Mouse (Mus musculus): ENCODE data around the gene Mgmt. TPM values are rescaled to one million over a fixed set of nuclear protein-coding genes. Genes with fewer than 3 reads are reported as not detected.

Gene Mgmt
- polyA plus RNA-seq, 1 experiment from 2014 or later = 5.4 TPM

DNA sequence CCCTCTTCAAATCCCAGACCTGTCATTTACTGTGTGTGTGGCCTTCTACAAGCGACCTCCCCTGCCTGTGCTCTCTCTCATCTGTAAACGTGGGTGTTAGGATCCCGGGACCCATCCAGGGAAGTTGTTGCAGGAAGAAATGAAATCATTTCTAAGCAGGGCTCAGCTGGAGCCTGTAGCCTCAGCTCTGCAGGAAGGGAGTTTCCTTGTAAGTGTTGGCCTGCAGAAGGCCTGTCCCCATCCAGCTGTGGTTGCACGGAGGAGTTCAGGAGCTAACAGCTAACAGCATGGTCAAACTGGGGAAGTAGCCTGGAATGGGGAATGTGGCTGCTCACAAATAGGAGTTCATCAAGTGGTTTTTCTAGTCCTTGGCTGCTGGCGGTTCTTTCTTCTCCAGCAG is 44.1 kb upstream of the Mgmt start:
- ATAC-seq (ENCODE audit: insufficient read depth) = no peak
- peaks cover 7% of the 10 kb centered on the region for H3K4me1 ChIP-seq (ENCODE audit: insufficient read depth)
- DNase-seq = peak; percentile 38
- no peak for TF ChIP-seq CTCF (IDR thresholded peaks at IDR 0.05; ENCODE audit: low read depth)
- no peak overlapping the region for H3K4me2 ChIP-seq
- no peaks in the 10 kb centered on the region for H3K36me3 ChIP-seq (ENCODE audit: insufficient read depth)
- H3K9me3 ChIP-seq (ENCODE audit: low read depth, low read length) = no peaks in the 10 kb centered on the region
- H3K9ac ChIP-seq = no peak overlapping the region
- no peaks in the 10 kb centered on the region for H3K27me3 ChIP-seq (ENCODE audit: insufficient read depth, low read length)
- 31% methylated on average over 5 of the region's 5 CpGs for WGBS
- no peak overlapping the region for H3K27ac ChIP-seq (ENCODE audit: low read depth)
- no peak overlapping the region for H3K4me3 ChIP-seq (ENCODE audit: low read depth, low read length)

DNA sequence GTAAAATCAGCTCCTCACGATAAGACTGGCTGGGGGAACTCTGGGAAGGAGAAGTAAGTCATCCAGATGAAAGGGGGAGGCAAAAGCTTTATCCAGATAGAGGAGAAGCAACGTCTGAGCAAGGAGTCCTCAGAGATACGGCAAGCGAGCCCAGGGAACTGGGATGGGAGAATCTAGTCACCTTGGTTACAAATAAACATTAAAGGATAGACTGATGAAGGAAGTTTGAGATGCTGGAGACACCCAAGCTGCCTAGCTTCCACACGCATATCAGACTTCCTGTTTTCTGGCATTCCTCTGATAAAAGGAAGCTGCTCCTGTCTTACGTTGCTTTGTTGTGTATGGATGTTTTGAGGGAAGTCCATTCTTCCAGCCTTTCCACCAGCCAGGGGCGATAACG is 42.5 kb upstream of the Mgmt start:
- no peak for TF ChIP-seq CTCF (IDR thresholded peaks at IDR 0.05; ENCODE audit: low read depth)

DNA sequence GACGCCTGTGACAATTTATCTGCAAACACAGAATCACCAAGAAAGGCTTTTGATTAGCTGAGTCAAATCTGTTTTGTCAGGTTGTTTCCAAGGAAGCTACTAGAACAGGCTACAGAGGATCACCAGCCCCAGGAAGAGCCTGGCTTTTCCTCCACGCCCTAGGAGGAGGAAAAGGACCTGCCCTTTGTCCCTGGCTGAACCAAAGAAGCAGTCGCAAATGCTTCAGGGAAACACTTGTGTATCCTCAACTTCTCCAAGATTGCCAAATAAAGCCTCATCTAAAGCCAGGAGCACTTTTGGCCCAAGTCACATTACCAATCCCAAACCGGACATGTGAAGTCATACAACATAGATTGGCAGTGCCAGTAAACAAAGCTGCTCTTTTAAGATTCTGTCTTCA is 41.7 kb upstream of the Mgmt start:
- ATAC-seq (ENCODE audit: insufficient read depth) (no peak), DNase-seq (no peak)
- TF ChIP-seq CTCF (IDR thresholded peaks at IDR 0.05; ENCODE audit: low read depth) = no peak
- Histone ChIP-seq H3K4me2 (no peak overlapping the region), H3K27me3 (ENCODE audit: insufficient read depth, low read length) (no peaks in the 10 kb centered on the region), H3K36me3 (ENCODE audit: insufficient read depth) (no peaks in the 10 kb centered on the region), H3K27ac (ENCODE audit: low read depth) (no peak overlapping the region), H3K9ac (no peak overlapping the region), H3K9me3 (ENCODE audit: low read depth, low read length) (no peaks in the 10 kb centered on the region), H3K4me1 (ENCODE audit: insufficient read depth) (peaks cover 4% of the 10 kb centered on the region), H3K4me3 (ENCODE audit: low read depth, low read length) (no peak overlapping the region)
- WGBS = 43% methylated on average over 4 of the region's 4 CpGs

More for the DNA sequence above, 42.5 kb upstream of the Mgmt start:
- WGBS = 60% methylated on average over 8 of the region's 8 CpGs
- DNase-seq (no peak), ATAC-seq (ENCODE audit: insufficient read depth) (no peak)
- no peaks in the 10 kb centered on the region for H3K9me3 ChIP-seq (ENCODE audit: low read depth, low read length)
- no peaks in the 10 kb centered on the region for H3K27me3 ChIP-seq (ENCODE audit: insufficient read depth, low read length)
- H3K4me3 ChIP-seq (ENCODE audit: low read depth, low read length) = no peak overlapping the region
- H3K4me1 ChIP-seq (ENCODE audit: insufficient read depth) = peaks cover 4% of the 10 kb centered on the region
- H3K4me2 ChIP-seq = no peak overlapping the region
- no peak overlapping the region for H3K9ac ChIP-seq
- H3K27ac ChIP-seq (ENCODE audit: low read depth) = no peak overlapping the region
- no peaks in the 10 kb centered on the region for H3K36me3 ChIP-seq (ENCODE audit: insufficient read depth)

DNA sequence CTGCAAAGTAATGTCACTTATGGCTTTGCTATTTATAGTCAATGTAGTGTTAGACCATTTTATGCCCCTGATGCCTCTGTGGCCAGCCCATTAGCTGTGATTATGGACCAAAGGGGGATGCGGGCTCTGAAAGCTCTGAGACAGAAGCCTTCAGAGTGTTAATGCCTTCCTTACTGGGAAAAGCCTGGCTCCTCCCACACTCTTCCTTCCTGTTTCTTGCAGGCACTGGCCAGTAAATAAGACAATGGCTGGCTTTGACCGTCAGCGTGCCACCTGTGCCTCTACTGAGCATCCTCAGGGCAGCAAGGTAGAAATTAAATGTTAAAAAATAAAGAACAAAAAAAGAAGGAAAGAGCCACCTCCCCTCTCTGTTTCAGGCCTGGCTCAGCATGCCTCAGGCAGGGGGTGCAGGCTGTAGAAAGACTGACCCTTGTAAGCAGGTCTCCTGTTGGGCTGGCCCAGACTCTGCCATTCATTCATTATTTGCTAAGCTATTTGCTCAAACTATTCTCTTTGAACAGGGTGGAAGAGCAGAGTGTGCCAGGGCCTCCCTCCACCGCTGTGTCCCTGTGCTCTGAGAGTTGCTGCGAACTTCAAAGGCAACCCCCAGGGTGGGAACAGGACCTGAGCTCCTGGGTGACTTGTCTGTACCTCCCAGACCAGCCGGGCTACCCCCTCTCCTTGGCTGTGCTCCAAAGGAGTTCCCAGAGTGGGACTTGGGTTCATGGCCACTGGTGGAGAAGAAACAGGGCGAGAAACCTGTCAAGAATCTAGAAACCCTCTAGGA is 29.5 kb upstream of the Mgmt start:
- no peak for TF ChIP-seq CTCF (IDR thresholded peaks at IDR 0.05; ENCODE audit: low read depth)
- 19% methylated on average over 7 of the region's 7 CpGs for WGBS
- DNase-seq = peak; percentile 56
- H3K4me2 ChIP-seq = no peak overlapping the region
- H3K9me3 ChIP-seq (ENCODE audit: low read depth, low read length) = no peaks in the 10 kb centered on the region
- H3K27me3 ChIP-seq (ENCODE audit: insufficient read depth, low read length) = no peaks in the 10 kb centered on the region
- H3K27ac ChIP-seq (ENCODE audit: low read depth) = peak overlapping the region; percentile 78
- no peak overlapping the region for H3K9ac ChIP-seq
- no peaks in the 10 kb centered on the region for H3K36me3 ChIP-seq (ENCODE audit: insufficient read depth)
- H3K4me3 ChIP-seq (ENCODE audit: low read depth, low read length) = no peak overlapping the region
- peaks cover 16% of the 10 kb centered on the region for H3K4me1 ChIP-seq (ENCODE audit: insufficient read depth)
- peak; percentile 92 for ATAC-seq (ENCODE audit: insufficient read depth)

DNA sequence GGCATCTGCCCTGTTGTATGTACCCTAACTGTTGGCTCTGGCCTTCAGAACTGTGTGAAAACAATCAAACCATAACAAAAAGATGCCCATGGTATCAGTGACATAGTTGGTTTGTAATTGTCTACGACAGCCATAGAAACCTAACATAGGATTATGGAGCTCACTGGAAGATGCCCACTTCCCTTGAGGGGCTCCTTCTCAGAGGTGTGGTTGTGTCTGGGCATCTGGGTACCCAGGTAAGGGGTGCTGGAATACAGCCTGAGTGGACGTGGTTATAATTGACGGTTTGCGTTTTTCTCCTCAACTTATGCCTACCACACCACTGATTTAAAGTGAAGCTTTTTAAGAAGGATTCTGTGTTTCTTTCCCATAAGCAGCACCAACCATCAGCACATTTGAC is 28.5 kb upstream of the Mgmt start:
- peak overlapping the region; percentile 21 for H3K27ac ChIP-seq (ENCODE audit: low read depth)
- DNase-seq (no peak), ATAC-seq (ENCODE audit: insufficient read depth) (no peak)
- TF ChIP-seq CTCF (IDR thresholded peaks at IDR 0.05; ENCODE audit: low read depth) = no peak
- peaks cover 16% of the 10 kb centered on the region for H3K4me1 ChIP-seq (ENCODE audit: insufficient read depth)
- H3K9me3 ChIP-seq (ENCODE audit: low read depth, low read length) = no peaks in the 10 kb centered on the region
- no peak overlapping the region for H3K9ac ChIP-seq
- H3K4me2 ChIP-seq = no peak overlapping the region
- no peaks in the 10 kb centered on the region for H3K36me3 ChIP-seq (ENCODE audit: insufficient read depth)
- 90% methylated on average over 4 of the region's 4 CpGs for WGBS
- no peak overlapping the region for H3K4me3 ChIP-seq (ENCODE audit: low read depth, low read length)
- H3K27me3 ChIP-seq (ENCODE audit: insufficient read depth, low read length) = 0 out of 2 replicates have a peak, but pooled peaks cover 2% of the 10 kb centered on the region

DNA sequence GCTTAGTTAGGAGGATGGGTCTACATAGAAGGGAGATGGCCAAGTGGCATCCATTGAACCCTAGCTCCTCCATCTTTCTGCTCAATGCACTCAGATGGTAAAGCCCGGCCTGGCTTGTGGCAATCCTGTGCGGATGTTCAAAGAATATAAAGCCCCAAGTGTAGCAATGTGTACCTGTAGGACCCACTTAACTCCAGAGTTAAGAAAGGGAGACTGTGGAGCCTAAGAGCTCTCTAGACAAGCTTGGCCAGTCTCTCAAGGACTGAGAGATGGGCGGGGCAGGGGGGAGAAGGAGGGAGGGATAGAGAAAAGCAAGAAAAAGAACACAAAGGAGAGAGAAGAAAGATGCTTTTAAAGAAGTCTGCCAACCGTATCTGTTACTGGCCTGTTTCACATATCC is 27.9 kb upstream of the Mgmt start:
- no peaks in the 10 kb centered on the region for H3K36me3 ChIP-seq (ENCODE audit: insufficient read depth)
- peak overlapping the region; percentile 21; the same call in 1 of the 2 replicates for H3K27ac ChIP-seq (ENCODE audit: low read depth)
- peaks cover 16% of the 10 kb centered on the region for H3K4me1 ChIP-seq (ENCODE audit: insufficient read depth)
- DNase-seq (peak; percentile 40), ATAC-seq (ENCODE audit: insufficient read depth) (peak; percentile 65; the same call in 1 of the 2 replicates)
- 57% methylated on average over 4 of the region's 4 CpGs for WGBS
- no peak for TF ChIP-seq CTCF (IDR thresholded peaks at IDR 0.05; ENCODE audit: low read depth)
- H3K4me3 ChIP-seq (ENCODE audit: low read depth, low read length) = no peak overlapping the region
- no peak overlapping the region for H3K9ac ChIP-seq
- no peaks in the 10 kb centered on the region for H3K9me3 ChIP-seq (ENCODE audit: low read depth, low read length)
- H3K4me2 ChIP-seq = no peak overlapping the region
- H3K27me3 ChIP-seq (ENCODE audit: insufficient read depth, low read length) = 0 out of 2 replicates have a peak, but pooled peaks cover 2% of the 10 kb centered on the region

DNA sequence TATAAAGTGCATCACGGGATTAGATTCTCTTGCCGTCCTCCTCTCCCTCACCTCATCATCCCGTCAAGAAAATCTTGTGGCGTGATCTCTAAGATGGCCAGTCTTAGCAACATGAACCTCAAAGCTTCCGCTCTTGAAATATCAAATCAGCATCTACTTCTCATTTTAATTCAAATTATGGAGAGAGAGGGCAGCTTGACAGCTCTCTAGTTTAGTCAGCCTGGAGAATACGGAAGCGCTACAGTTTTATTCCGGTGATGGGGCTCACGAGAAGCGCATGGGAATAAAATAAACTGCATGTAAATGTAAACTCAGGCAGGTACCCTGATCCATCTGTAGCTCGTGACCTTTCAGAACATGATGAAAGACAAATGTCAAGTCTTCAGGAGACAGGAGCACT is 22.9 kb upstream of the Mgmt start:
- Histone ChIP-seq H3K9me3 (ENCODE audit: low read depth, low read length) (no peaks in the 10 kb centered on the region), H3K27ac (ENCODE audit: low read depth) (no peak overlapping the region), H3K4me1 (ENCODE audit: insufficient read depth) (no peaks in the 10 kb centered on the region), H3K4me3 (ENCODE audit: low read depth, low read length) (no peak overlapping the region), H3K36me3 (ENCODE audit: insufficient read depth) (no peaks in the 10 kb centered on the region), H3K27me3 (ENCODE audit: insufficient read depth, low read length) (peaks cover 12% of the 10 kb centered on the region; the same call in 1 of the 2 replicates), H3K9ac (no peak overlapping the region), H3K4me2 (no peak overlapping the region)
- WGBS = 45% methylated on average over 11 of the region's 11 CpGs
- ATAC-seq (ENCODE audit: insufficient read depth) (no peak), DNase-seq (no peak)
- TF ChIP-seq CTCF (IDR thresholded peaks at IDR 0.05; ENCODE audit: low read depth) = no peak
